Mouse (Mus musculus) C3H10T1/2 (cell line): ENCODE results near the gene Zfp759. TPM values are rescaled to one million over a fixed set of nuclear protein-coding genes. Genes with fewer than 3 reads are reported as not detected.

Source experiments
- polyA plus RNA-seq, 2 experiments: library from polyadenylated mRNA; unstranded; fragments of >200 nt; fragmentation: generic; extraction: Trizol; gene quantifications; one replicate each; pipeline ENCODE4 v1.2.1; 2012; ENCODE audit warnings: missing spikeins in 2 of 2

Zfp759 gene
- polyA plus RNA-seq = under 1 TPM; 0.04 to 0.74 TPM

DNA sequence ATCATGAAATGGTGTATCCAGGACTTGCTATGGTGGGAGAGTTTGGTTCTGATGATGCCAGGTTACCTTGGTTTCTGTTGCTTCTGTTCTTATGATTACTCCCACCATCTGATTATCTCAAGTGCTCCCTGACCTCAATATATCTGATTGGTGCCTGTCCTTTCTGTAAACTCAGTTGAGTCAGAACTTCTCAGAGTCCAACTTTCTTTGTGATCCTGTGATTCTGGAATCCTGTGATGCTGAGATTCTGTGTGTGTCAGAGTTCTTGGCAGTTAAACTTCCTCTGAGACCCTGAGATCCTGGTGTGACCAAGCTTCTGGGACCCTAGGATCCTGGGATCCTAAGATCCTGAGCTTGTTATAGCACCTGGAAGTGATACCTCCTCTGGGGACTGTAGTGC, at the start of gene Zfp759:
TSS of gene Zfp759 (plus strand) at position 301 of the 400 bp plus-strand sequence.

DNA sequence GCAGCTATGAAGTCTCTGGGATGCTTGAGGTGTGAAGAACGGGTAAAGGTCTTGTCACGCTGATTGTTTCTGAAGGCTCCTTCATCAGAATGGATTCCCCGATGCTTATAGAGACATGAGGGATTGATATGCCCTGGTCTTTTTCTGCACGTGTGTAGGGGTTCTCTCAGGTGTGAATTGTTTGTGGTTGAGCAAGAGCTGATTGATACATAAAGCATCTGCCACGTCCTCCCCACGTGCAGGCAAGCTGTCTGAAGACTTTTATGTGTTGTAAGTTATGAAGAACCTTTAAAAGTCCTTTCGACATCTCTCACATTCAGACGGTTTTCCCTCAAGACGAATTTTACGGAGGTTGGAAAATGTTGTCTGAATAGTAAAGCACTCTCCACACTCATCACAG, 23.6 kb upstream of the Zfp759 start, which contains the start of gene Zfp708:
TSS of gene Zfp708 (minus strand) at position 101 of the 400 bp plus-strand sequence.

DNA sequence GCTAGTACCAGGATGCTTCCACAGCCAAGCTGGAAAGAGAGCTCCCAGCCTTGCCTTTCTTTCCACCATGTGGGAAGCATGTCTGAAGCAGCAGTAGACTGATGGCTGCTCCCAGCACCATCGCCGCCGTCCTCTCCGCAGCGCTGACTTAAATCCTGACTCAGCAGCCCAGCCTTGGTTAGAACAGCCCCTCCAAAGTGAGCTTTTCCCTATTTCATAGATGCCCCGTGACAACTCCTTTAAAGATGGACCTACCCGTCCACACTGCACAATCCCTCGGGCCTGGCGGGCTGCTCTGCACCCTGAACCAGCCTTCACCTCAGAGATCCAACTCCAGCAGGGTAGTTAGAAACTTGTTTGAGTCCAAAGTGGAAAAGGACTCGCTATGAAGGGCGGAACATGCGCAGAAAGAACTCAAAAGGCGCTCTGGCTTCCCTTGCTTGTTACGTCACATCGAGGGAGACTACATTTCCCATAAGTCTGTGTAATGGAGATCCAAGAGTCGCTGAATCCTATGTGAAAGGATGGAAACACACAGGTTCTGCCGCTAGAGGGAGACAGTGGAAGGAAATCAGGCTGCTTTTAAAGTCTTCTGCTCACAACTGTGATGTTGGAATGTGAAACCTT, 13.2 kb upstream of the Zfp759 start, which contains the start of gene Gm28557:
TSS of gene Gm28557 (minus strand) at position 411 of the 627 bp plus-strand sequence.

DNA sequence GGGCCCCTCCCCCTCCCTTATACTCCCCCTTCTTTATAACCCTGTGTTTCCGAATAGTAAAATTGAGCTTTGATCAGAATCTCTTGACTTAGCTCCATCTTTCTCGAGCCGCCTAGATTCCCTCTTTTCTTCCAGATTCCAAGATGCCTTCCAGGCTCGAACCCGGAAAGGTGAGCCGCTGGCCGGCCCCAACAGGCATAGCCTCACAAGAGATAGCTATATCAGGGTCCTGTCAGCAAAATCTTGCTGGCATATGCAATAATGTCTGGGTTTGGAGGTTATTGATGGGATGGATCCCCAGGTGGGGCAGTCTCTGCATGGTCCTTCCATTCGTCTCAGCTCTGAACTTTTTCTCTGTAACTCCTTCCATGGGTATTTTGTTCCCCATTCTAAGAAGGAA, 5.3 kb upstream of the Zfp759 start, which contains the start of gene Rslcan18:
TSS of gene Rslcan18 (minus strand) at position 101 of the 400 bp plus-strand sequence.

DNA sequence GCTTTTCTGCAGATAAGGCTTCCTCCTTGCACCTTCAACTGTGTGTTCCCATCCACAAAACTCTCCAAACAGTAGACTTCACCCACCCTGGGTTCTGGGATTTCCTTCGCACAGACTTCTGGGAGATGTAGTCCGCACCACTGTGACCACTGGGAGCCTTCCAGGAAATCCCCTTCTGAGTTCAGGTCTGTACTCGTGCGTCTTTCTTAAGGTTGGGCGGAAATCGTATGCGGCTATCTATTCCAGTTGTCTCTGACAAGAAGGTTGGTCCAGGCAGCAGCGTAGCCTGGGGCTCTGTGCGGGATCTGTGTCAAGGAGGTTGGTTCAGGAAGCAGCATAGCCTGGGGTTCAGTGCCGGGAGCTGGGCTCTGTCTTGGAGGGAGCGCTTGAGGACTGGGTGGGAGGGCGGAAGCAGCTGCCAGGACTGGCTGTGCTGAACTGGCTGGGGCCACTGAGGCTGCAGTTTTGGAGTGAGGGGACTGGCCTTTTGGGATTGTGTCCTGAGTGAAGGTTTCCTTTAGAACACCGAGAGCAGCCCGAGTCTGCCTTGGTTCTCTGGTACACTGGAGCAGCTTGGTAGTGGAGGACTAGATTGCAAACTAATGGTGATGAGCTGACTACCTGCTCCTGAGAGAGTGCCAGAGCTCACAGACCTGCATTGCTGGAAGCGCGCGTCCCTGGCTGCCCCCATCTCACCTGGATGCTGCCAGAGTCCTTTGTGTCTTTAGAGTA, 51.7 kb downstream of the Zfp759 start, which contains the start of gene Rsl1:
TSS of gene Rsl1 (plus strand) at position 192 of the 732 bp plus-strand sequence.

Other genes starting within 250 kb of the Zfp759 start
- under 1 TPM; 0.02 to 0.32 TPM for gene Gm10767, start 216.7 kb upstream of the Zfp759 start, polyA plus RNA-seq
- gene Zfp712, start 60.5 kb upstream of the Zfp759 start, polyA plus RNA-seq = under 1 TPM in 1 of 2 experiments, not detected in 1; 0.13 TPM
- gene Zfp708, start 23.7 kb upstream of the Zfp759 start, polyA plus RNA-seq = under 1 TPM in 1 of 2 experiments, not detected in 1; 0.21 TPM
- 1 to 10 TPM in 1 of 2 experiments, under 1 TPM in 1; 0.44 to 1.9 TPM for gene Gm28557, start 13.1 kb upstream of the Zfp759 start, polyA plus RNA-seq
- under 1 TPM; 0.01 to 0.15 TPM for gene Rslcan18, start 5.4 kb upstream of the Zfp759 start, polyA plus RNA-seq
- under 1 TPM; 0.05 to 0.79 TPM for gene Rsl1, start 51.5 kb downstream of the Zfp759 start, polyA plus RNA-seq
- gene Zfp455, start 72.8 kb downstream of the Zfp759 start, polyA plus RNA-seq = under 1 TPM in 1 of 2 experiments, not detected in 1; 0.31 TPM
- gene Zfp458, start 156.8 kb downstream of the Zfp759 start, polyA plus RNA-seq = under 1 TPM; 0.01 to 0.17 TPM
- gene Zfp457, start 184.8 kb downstream of the Zfp759 start, polyA plus RNA-seq = under 1 TPM in 1 of 2 experiments, not detected in 1; 0.63 TPM
- gene Zfp595, start 210.9 kb downstream of the Zfp759 start, polyA plus RNA-seq = under 1 TPM; 0.06 to 0.68 TPM
- gene Gm28044, start 238.9 kb downstream of the Zfp759 start, polyA plus RNA-seq = 1 to 10 TPM in 1 of 2 experiments, under 1 TPM in 1; 0.16 to 2.3 TPM
- under 1 TPM; 0.04 to 0.35 TPM for gene Zfp953, start 238.9 kb downstream of the Zfp759 start, polyA plus RNA-seq